Mouse (Mus musculus) liver, embryonic 14.5 days (tissue): ENCODE measurements around the gene BC067074.

Source experiments
- CTCF ChIP-seq: IDR thresholded peaks from 2 replicates; pipeline ENCODE4 v1.5.1; 2016; ENCODE audit warnings: antibody characterized with exemption, low read depth, control low read depth
- EP300 ChIP-seq: IDR thresholded peaks from 2 replicates; pipeline ENCODE4 v1.6.1; 2016; ENCODE audit warnings: antibody characterized with exemption, low read depth

- TF ChIP-seq EP300 = no peak
- no peak for TF ChIP-seq CTCF
Observed at GRCm38 (mm10) chr13:113319588-113319987, 26.6 kb downstream of the BC067074 start.
